Mouse (Mus musculus) frontal cortex, postnatal 25 days (tissue): Measurements from ENCODE around the gene Crkl.

Source experiments
- DNase-seq, 2 experiments: peaks; one replicate each; pipeline ENCODE4 v3.0.0; 2022; ENCODE audit warnings: low spot score in 2 of 2

Crkl gene

GRCm38 (mm10) chr16:17451541-17452372 lies at the start of gene Crkl:
Gene Crkl, plus strand, starts transcription at chr16:17451987.
- DNase-seq, result peak; percentile 93 to 97

GRCm38 (mm10) chr16:17402855-17403254 lies 48.9 kb upstream of the Crkl start:
- DNase-seq, result no peak

GRCm38 (mm10) chr16:17405271-17405696 lies 46.5 kb upstream of the Crkl start:
- peak; percentile 67 to 77 for DNase-seq

GRCm38 (mm10) chr16:17405736-17406443 lies 45.9 kb upstream of the Crkl start, which contains the start of the genes Snap29 and Pi4ka:
Gene Snap29, plus strand, starts transcription at chr16:17405986.
Gene Pi4ka, minus strand, starts transcription at chr16:17406314.
- peak; percentile 99 for DNase-seq

- no peak for DNase-seq
Measured at GRCm38 (mm10) chr16:17406512-17407231, 45.1 kb upstream of the Crkl start.

GRCm38 (mm10) chr16:17409046-17409445 lies 42.7 kb upstream of the Crkl start:
- DNase-seq, result no peak

- no peak for DNase-seq
Measured at GRCm38 (mm10) chr16:17410209-17410608, 41.6 kb upstream of the Crkl start.

- no peak for DNase-seq
Measured at GRCm38 (mm10) chr16:17423021-17423420, 28.8 kb upstream of the Crkl start.

- no peak for DNase-seq
Measured at GRCm38 (mm10) chr16:17432576-17432975, 19.2 kb upstream of the Crkl start.

GRCm38 (mm10) chr16:17452373-17452715 lies 557 bp downstream of the Crkl start:
- DNase-seq, result peak in 1 of 2 experiments; percentile 29

- DNase-seq, result no peak
Measured at GRCm38 (mm10) chr16:17456901-17457300, 5.1 kb downstream of the Crkl start.

- DNase-seq, result no peak
Measured at GRCm38 (mm10) chr16:17460254-17460653, 8.5 kb downstream of the Crkl start.

GRCm38 (mm10) chr16:17461596-17461995 lies 9.8 kb downstream of the Crkl start:
- DNase-seq, result no peak

GRCm38 (mm10) chr16:17463184-17463583 lies 11.4 kb downstream of the Crkl start:
- no peak for DNase-seq

- DNase-seq, result no peak
Measured at GRCm38 (mm10) chr16:17466875-17467663, 15.3 kb downstream of the Crkl start.

GRCm38 (mm10) chr16:17472498-17472897 lies 20.7 kb downstream of the Crkl start:
- no peak for DNase-seq

- no peak for DNase-seq
Measured at GRCm38 (mm10) chr16:17474091-17474490, 22.3 kb downstream of the Crkl start.

- DNase-seq, result no peak
Measured at GRCm38 (mm10) chr16:17474761-17475160, 23.0 kb downstream of the Crkl start.

GRCm38 (mm10) chr16:17475326-17475725 lies 23.5 kb downstream of the Crkl start:
- no peak for DNase-seq

GRCm38 (mm10) chr16:17478331-17478943 lies 26.6 kb downstream of the Crkl start:
- DNase-seq, result no peak

GRCm38 (mm10) chr16:17481465-17481864 lies 29.7 kb downstream of the Crkl start:
- no peak for DNase-seq
